Mouse (Mus musculus): ENCODE results near the gene P2rx3.

DNA sequence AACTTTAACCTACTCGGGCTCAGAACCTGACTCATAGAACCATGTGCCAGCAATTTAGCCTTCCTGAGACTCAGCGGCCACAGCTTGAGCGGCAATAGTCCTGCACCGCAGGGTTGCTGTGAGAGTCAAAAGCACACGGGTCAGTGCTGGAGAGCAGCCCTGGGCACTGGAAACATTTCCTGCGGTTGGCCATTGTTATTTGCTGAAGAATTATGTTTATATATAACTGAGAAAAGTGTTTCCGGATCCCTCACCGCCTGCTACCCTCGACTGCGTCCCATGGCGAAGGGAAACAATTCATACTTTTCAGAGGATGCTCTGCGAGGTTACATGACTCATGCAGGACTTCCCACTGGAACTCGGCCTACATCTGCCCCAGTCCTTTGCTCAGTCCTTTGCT is 35.8 kb downstream of the P2rx3 start:
- TF ChIP-seq CTCF (IDR thresholded peaks at IDR 0.05; ENCODE audit: low read depth, low read length) (no peak), POLR2A (IDR thresholded peaks at IDR 0.05; ENCODE audit: borderline replicate concordance, low read depth, low read length) (no peak)

Data from bone marrow macrophage, adult 2 months (primary cell).